Mouse (Mus musculus): ENCODE data around the gene Aatk. TPM values are rescaled to one million over a fixed set of nuclear protein-coding genes. Genes with fewer than 3 reads are reported as not detected.

Gene Aatk
- polyA plus RNA-seq, 1 experiment, result 182 TPM

- DNase-seq (ENCODE audit: extremely low spot score in 1 of 2, low spot score in 1 of 2), result no peak
Observed at GRCm38 (mm10) chr11:120002634-120003220, 44.2 kb downstream of the Aatk start.

- DNase-seq (ENCODE audit: extremely low spot score in 1 of 2, low spot score in 1 of 2), result no peak
Observed at GRCm38 (mm10) chr11:120002041-120002440, 44.9 kb downstream of the Aatk start.

GRCm38 (mm10) chr11:119997351-119997750 lies 49.6 kb downstream of the Aatk start:
- no peak for DNase-seq (ENCODE audit: extremely low spot score in 1 of 2, low spot score in 1 of 2)

GRCm38 (mm10) chr11:119991338-119991678 lies 55.7 kb downstream of the Aatk start:
- peak; percentile 91 to 99 for DNase-seq (ENCODE audit: extremely low spot score in 1 of 2, low spot score in 1 of 2)

- peak; percentile 54 to 80 for DNase-seq (ENCODE audit: extremely low spot score in 1 of 2, low spot score in 1 of 2)
Observed at GRCm38 (mm10) chr11:119990658-119991337, 56.2 kb downstream of the Aatk start.

GRCm38 (mm10) chr11:119989115-119989564 lies 57.8 kb downstream of the Aatk start:
- peak; percentile 62 to 79 for DNase-seq (ENCODE audit: extremely low spot score in 1 of 2, low spot score in 1 of 2)

GRCm38 (mm10) chr11:119988391-119988790 lies 58.6 kb downstream of the Aatk start:
- DNase-seq (ENCODE audit: extremely low spot score in 1 of 2, low spot score in 1 of 2), result no peak

- no peak for DNase-seq (ENCODE audit: extremely low spot score in 1 of 2, low spot score in 1 of 2)
Observed at GRCm38 (mm10) chr11:119987876-119988275, 59.1 kb downstream of the Aatk start.

GRCm38 (mm10) chr11:119986751-119987425 lies 60.1 kb downstream of the Aatk start:
- DNase-seq (ENCODE audit: extremely low spot score in 1 of 2, low spot score in 1 of 2), result no peak

GRCm38 (mm10) chr11:119983151-119983550 lies 63.8 kb downstream of the Aatk start:
- no peak for DNase-seq (ENCODE audit: extremely low spot score in 1 of 2, low spot score in 1 of 2)

- DNase-seq (ENCODE audit: extremely low spot score in 1 of 2, low spot score in 1 of 2), result no peak
Observed at GRCm38 (mm10) chr11:119982236-119982635, 64.7 kb downstream of the Aatk start.

- DNase-seq (ENCODE audit: extremely low spot score in 1 of 2, low spot score in 1 of 2), result no peak
Observed at GRCm38 (mm10) chr11:119981769-119982168, 65.2 kb downstream of the Aatk start.

GRCm38 (mm10) chr11:119979596-119980385 lies 67.2 kb downstream of the Aatk start:
- DNase-seq (ENCODE audit: extremely low spot score in 1 of 2, low spot score in 1 of 2), result no peak

- DNase-seq (ENCODE audit: extremely low spot score in 1 of 2, low spot score in 1 of 2), result no peak
Observed at GRCm38 (mm10) chr11:119978701-119979100, 68.3 kb downstream of the Aatk start.

- no peak for DNase-seq (ENCODE audit: extremely low spot score in 1 of 2, low spot score in 1 of 2)
Observed at GRCm38 (mm10) chr11:119975739-119976501, 71.0 kb downstream of the Aatk start.

- DNase-seq (ENCODE audit: extremely low spot score in 1 of 2, low spot score in 1 of 2), result no peak
Observed at GRCm38 (mm10) chr11:119973789-119974188, 73.2 kb downstream of the Aatk start.

- no peak for DNase-seq (ENCODE audit: extremely low spot score in 1 of 2, low spot score in 1 of 2)
Observed at GRCm38 (mm10) chr11:119970021-119970851, 76.7 kb downstream of the Aatk start.

GRCm38 (mm10) chr11:119967892-119968291 lies 79.1 kb downstream of the Aatk start:
- no peak for DNase-seq (ENCODE audit: extremely low spot score in 1 of 2, low spot score in 1 of 2)

GRCm38 (mm10) chr11:119967401-119967800 lies 79.6 kb downstream of the Aatk start:
- no peak for DNase-seq (ENCODE audit: extremely low spot score in 1 of 2, low spot score in 1 of 2)

Data from frontal cortex, adult 2 months (tissue).